In genomic region chr2:7089069-7089834, GRCm38 (mm10) we compare ENCODE assay signal across 8 mouse cellular contexts.
DNase-seq lines count a peak whose midpoint lies in the region; ATAC-seq and TF ChIP-seq lines count a peak whose summit lies in the region.

No protein-coding gene starts in this region.

- no peak for TF ChIP-seq POLR2A in kidney, adult 2 months (IDR thresholded peaks at IDR 0.05; ENCODE audit: low read depth, low read length)

- H3K4me1 ChIP-seq in kidney, adult 2 months (ENCODE audit: control insufficient read depth, insufficient read depth, low read length): no peaks in the 10 kb centered on the region
- peaks cover 27% of the 10 kb centered on the region for H3K4me1 ChIP-seq in forebrain, embryonic 14.5 days (ENCODE audit: control insufficient read depth, insufficient read depth, low read length)
- no peaks in the 10 kb centered on the region; the same call in 1 of the 2 replicates for H3K4me1 ChIP-seq in hindbrain, embryonic 11.5 days (replicated peaks; ENCODE audit: control insufficient read depth, insufficient read depth, low read length)

- H3K36me3 ChIP-seq in kidney, adult 2 months (ENCODE audit: control insufficient read depth, insufficient read depth, low read length): no peaks in the 10 kb centered on the region
- no peaks in the 10 kb centered on the region for H3K36me3 ChIP-seq in forebrain, embryonic 14.5 days (ENCODE audit: control insufficient read depth, insufficient read depth, low read length)
- no peaks in the 10 kb centered on the region for H3K36me3 ChIP-seq in hindbrain, embryonic 11.5 days (ENCODE audit: control insufficient read depth, insufficient read depth, low read length)

- no peak overlapping the region for H3K4me3 ChIP-seq in kidney, adult 2 months (ENCODE audit: insufficient read depth, low read depth, low read length)
- H3K4me3 ChIP-seq in forebrain, embryonic 14.5 days (ENCODE audit: low read depth, low read length): no peak overlapping the region
- no peak overlapping the region for H3K4me3 ChIP-seq in hindbrain, embryonic 11.5 days (ENCODE audit: low read depth, low read length)

- H3K4me2 ChIP-seq in forebrain, embryonic 14.5 days (ENCODE audit: low read length): peak overlapping the region; percentile 8; the same call in 1 of the 2 replicates
- no peak overlapping the region for H3K4me2 ChIP-seq in hindbrain, embryonic 11.5 days (replicated peaks; ENCODE audit: low read depth, low read length)

- WGBS in kidney, adult 2 months: 51% methylated on average over 7 of the region's 7 CpGs
- 5% methylated on average over 7 of the region's 7 CpGs for WGBS in forebrain, embryonic 14.5 days
- 19% methylated on average over 7 of the region's 7 CpGs for WGBS in hindbrain, embryonic 11.5 days

- ATAC-seq in forebrain, embryonic 14.5 days: peak; percentile 94
- peak; percentile 83 for ATAC-seq in hindbrain, embryonic 11.5 days (ENCODE audit: low FRiP score)

- no peak for TF ChIP-seq CTCF in kidney, adult 2 months (conservative IDR thresholded peaks at IDR 0.05; ENCODE audit: insufficient read depth, insufficient read length, low read depth, low read length)

- H3K27ac ChIP-seq in kidney, adult 2 months (ENCODE audit: insufficient read depth, low read depth, low read length): no peak overlapping the region
- peak overlapping the region; percentile 90 for H3K27ac ChIP-seq in forebrain, embryonic 14.5 days (ENCODE audit: low read depth, low read length)
- peak overlapping the region; percentile 61; the same call in 1 of the 2 replicates for H3K27ac ChIP-seq in hindbrain, embryonic 11.5 days (ENCODE audit: low read depth, low read length)

- no peak overlapping the region for H3K9ac ChIP-seq in forebrain, embryonic 14.5 days (ENCODE audit: low read length)
- H3K9ac ChIP-seq in hindbrain, embryonic 11.5 days (ENCODE audit: low read depth, low read length): no peak overlapping the region

- H3K27me3 ChIP-seq in kidney, adult 2 months (replicated peaks; ENCODE audit: control insufficient read depth, insufficient read depth, low read length): no peaks in the 10 kb centered on the region
- no peaks in the 10 kb centered on the region for H3K27me3 ChIP-seq in forebrain, embryonic 14.5 days (replicated peaks; ENCODE audit: control insufficient read depth, insufficient read depth, low read length)
- no peaks in the 10 kb centered on the region for H3K27me3 ChIP-seq in hindbrain, embryonic 11.5 days (ENCODE audit: control insufficient read depth, insufficient read depth, low read length)

- no peaks in the 10 kb centered on the region for H3K9me3 ChIP-seq in forebrain, embryonic 14.5 days (replicated peaks; ENCODE audit: control insufficient read depth, low read length)
- H3K9me3 ChIP-seq in hindbrain, embryonic 11.5 days (ENCODE audit: control insufficient read depth, low read length): no peaks in the 10 kb centered on the region

- peak; percentile 17 for DNase-seq in kidney, adult 2 months
- DNase-seq in kidney, adult 9 months: no peak
- peak; percentile 21 for DNase-seq in adrenal gland, postnatal 14 days
- peak; percentile 98 for DNase-seq in forebrain, embryonic 14.5 days (ENCODE audit: low spot score)
- peak; percentile 67 for DNase-seq in hindbrain, embryonic 11.5 days (ENCODE audit: low spot score)
- DNase-seq in lung, postnatal 10 days: peak; percentile 87
- DNase-seq in yolk sac, embryonic 10.5 days (ENCODE audit: low spot score): peak; percentile 52
- no peak for DNase-seq in natural killer cell, adult 2 months (ENCODE audit: low spot score in 2 of 2)

Comparison
In these comparisons a context has a peak if more than half of its experiments do, and no peak if none do; other contexts are left out.
1. DNase-seq: peak in kidney, adult 2 months (single experiment), adrenal gland, postnatal 14 days (single experiment), forebrain, embryonic 14.5 days (single experiment), hindbrain, embryonic 11.5 days (single experiment), lung, postnatal 10 days (single experiment) and yolk sac, embryonic 10.5 days (single experiment); none in kidney, adult 9 months (single experiment) and natural killer cell, adult 2 months (0 of 2).